Mouse (Mus musculus) left cerebral cortex, adult 18-20 months (tissue): ENCODE measurements around the gene Churc1. TPM values are rescaled to one million over a fixed set of nuclear protein-coding genes. Genes with fewer than 3 reads are reported as not detected.
"Not testable (repeated sequence)": the region's sequence is repeated elsewhere in the genome, so short reads cannot be mapped to it uniquely, and the experiment has no call there.

Source experiments
- DNase-seq, 2 experiments: peaks; one replicate each; pipeline ENCODE4 v3.0.0; 2021 to 2022; ENCODE audit warnings: low spot score in 2 of 2, mixed read lengths in 1 of 2
- total RNA-seq, 2 experiments: library from RNA; stranded (reverse); gene quantifications; 2 replicates each; pipeline ENCODE4 v1.2.3; 2021

Gene Churc1
- total RNA-seq, 2 experiments from 2014 or later, result 35.8 TPM

DNA sequence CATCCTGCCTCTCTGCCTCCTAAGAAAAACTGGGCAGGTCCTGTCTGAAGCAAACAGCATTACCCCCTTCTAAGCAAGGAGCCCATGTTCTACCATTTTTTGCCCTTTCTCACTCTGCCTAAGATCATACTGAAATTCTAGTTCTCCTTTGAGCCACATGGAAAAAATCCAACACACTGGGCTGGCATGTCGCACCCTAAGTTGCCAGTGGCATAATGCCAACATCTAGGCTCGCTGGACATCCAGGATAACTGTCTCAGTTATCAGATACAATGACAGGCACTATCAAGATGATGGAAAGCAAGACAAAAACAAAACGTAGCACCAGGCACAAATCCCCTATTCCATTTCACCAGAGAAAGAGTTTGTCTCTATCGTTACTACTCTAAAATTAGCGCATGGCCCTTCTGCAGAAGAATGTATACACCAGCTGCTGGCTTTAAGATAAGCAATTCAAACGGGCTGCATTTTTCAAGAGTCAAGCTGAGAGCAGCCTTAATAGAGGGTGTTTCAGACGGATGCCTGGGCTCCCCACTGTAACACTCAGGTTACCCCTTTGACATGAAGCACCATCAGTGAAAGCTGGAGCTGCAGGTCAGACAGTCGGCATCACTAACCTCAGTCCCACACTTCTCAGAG is 25.2 kb downstream of the Churc1 start:
- no peak for DNase-seq

DNA sequence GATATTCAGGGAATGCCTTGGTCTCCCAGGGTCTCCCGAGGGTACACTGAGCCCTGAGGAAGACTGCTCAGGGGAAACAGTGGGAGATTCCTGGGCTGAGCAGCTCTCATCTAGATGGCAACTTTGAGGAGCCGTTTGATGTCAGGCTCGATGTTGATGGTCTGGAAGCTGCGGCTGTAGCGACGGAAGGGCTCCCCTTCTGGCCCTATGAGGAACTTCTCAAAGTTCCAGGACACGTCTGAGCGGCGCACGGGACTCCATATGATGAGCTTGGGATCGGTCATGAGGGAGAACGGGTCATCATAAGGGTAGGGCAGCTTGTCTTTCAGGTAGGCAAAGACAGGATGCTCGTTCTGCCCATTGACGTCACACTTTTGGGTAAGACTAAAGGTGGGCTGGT is 27.2 kb downstream of the Churc1 start:
- not testable (repeated sequence) for DNase-seq

DNA sequence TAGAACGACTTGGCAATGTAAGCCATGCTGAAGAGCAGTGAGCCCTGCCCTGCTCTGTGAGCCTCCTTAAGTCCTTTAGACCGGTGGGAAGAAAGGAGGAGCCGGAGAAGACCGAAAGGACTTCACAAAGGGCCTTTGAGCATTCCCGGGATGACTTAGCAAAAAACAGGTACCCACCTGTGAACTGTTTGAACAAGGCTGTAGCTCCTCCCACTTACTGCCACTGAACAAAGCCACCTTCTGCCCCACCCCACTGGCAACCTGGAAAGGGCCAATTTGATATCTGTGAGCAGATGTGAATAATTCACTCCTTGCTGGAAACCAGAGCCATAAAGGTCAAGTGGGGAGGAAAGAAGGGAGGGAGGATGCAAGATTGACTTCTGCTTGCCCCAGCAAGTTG is 30.0 kb downstream of the Churc1 start, which contains the start of gene Gpx2:
Gene Gpx2 (minus strand): TSS at position 205 of the 400 bp plus-strand sequence.
- no peak for DNase-seq

DNA sequence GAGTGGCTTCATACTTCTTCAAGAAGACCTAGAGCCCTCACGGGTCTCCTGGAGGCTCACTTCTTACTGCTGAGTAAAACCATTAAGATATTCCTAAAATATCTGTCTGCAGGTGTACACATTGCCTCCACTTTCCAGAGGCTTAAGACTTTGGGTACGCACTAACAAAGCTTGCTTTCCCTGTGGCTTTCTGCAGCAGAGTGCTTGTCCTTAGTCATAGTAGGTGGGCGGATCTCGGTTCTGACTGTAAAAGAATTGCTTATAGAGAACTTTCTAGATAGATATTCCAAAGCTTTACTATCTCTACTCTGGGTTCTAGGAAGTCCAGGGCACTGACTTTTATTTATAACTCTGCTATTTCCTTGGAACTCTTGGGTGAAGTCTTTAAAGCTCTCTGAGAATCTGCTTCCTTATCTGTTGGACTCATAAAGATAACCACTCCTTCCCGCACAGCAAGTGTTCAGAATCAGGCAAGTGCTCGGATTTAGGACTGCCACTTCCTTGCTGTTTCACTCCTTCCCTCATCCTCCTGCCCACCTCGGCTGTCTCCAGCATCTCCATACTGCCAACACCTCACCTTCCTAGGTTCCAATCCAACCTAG is 31.7 kb downstream of the Churc1 start:
- DNase-seq, result no peak

GRCm38 (mm10) chr12:76798008-76798720 is 32.8 kb downstream of the Churc1 start:
- no peak for DNase-seq

- peak in 1 of 2 experiments; percentile 50 for DNase-seq
Measured at GRCm38 (mm10) chr12:76803028-76803427, 37.7 kb downstream of the Churc1 start.

DNA sequence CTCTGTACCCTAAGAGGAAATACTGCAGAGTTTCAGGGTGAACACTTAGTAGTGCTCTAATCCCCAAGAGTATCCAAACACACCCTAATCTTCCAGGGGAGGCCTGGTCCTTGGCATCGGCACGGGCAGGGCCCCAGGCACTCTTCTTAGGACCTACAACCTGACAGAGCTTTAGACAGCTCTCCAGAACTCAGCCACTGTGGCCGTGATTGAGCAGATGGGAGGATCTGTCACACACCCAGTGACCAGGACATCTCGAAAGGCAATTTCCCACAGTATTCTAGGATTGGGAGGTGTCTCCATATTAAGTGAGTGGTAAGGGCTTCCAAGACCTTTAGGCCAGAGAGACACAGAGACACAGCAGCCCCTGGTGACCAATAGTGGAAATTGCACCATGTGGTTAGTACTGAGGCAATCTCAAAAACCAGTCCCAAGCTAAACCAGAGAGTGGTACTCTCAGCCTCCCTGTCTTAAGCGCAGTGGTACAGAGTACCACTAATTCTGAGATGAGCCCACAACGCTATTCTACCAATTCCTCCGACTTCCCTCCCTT is 38.4 kb downstream of the Churc1 start:
- no peak for DNase-seq

GRCm38 (mm10) chr12:76805056-76805811 is 39.9 kb downstream of the Churc1 start:
- DNase-seq, result peak in 1 of 2 experiments; percentile 36

- peak; percentile 60 to 72 for DNase-seq
Measured at GRCm38 (mm10) chr12:76807796-76808195, 42.5 kb downstream of the Churc1 start.

- DNase-seq, result no peak
Measured at GRCm38 (mm10) chr12:76810491-76810890, 45.2 kb downstream of the Churc1 start.

DNA sequence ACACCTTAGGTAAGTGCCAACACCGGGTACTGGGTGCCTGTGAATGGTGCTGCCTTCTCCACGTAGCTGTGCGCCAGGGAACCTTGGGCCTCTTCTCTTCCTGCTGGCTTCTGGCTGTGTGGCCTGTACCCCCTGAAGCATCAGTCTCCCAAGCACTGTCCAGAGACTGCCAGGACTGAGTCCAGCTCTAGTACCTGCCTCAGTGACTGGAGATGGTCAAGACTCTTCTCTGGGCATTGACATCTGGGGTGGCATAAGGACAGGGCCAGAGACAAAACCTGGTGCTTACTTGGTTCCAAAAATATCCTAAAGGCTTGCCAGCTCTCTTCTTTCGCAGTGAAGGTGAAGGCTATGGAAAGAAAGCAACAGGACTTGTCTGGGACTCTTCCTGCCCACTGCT is 45.7 kb downstream of the Churc1 start:
- DNase-seq, result no peak

DNA sequence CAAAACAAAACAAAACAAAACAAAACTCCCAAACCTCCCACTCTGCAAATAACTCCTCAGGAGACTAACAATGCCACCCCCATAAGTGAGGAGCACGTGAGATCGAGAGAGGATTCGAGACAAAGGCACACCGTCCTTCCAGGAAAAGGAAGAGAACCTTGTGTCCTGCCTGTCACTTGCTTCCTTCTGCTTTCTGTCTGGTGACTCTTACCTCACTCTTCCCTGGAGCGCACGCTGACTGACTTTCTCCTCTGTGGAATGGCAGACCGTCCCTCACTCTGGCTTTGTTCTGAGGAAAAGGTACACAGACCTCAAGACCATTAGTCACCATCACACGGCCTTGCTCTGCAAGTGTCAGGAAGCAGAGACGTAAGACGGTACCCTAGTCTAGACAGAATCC is 48.2 kb downstream of the Churc1 start:
- no peak for DNase-seq

DNA sequence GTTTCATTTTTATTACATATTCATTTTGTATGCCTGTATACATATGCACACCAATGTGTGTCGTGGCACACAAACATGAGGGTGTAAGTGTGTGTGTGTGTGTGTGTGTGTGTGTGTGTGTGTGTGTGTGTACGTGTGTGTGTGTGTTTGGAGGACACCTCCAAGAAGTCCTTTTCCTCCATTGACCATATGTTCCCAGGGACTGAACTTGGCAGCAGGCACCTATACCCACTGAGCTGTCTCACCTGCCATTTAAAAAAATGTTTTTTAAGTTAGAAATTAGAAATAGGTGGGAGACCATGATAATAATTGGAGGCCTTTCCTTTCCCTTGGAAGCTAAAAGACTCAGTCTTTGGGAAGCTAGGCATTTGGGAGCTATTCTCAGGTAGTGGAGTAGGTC is 48.8 kb downstream of the Churc1 start:
- DNase-seq, result no peak

DNA sequence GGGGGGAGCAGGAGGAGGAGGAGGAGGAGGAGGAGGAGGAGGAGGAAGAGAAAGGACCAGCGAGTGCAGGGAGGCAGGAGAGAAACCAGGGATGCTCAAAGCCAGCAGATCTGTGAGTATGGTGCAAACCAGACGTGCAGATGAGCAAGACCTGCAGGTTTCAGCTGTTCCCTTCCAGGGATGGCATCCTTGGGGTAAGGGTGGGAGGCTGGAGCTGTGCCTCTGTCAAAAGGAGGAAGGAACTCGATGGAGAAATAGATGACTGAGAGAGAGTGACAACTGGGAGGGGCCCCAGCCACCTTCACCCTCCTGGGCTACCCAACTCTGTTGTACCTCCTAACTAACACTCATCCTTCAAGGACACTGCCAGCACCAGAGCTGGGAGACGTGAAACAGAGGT is 51.4 kb downstream of the Churc1 start:
- DNase-seq, result no peak

DNA sequence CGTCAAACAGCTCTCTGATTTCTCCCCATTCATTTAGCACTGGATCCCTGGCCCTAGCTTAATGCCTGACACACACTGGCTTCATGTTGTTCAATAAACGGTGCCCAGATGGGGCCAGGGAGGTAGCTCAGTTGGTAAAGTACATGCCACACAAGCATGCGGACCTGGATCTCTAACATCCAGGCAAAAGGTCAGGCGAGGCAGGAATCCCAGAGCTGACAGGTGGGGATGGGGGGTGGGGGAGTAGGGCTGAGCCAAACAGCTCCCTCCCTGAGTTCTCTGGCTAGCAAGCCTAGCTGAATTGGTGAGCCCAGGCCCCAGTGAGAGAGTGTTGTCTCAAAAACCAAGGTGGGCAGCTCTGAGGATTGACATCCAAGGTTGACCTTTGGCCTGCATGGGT is 51.8 kb downstream of the Churc1 start:
- DNase-seq, result no peak

- no peak for DNase-seq
Measured at GRCm38 (mm10) chr12:76818120-76818519, 52.8 kb downstream of the Churc1 start.

GRCm38 (mm10) chr12:76818908-76819307 is 53.6 kb downstream of the Churc1 start:
- DNase-seq, result peak; percentile 84 to 90

- DNase-seq, result no peak
Measured at GRCm38 (mm10) chr12:76819816-76820215, 54.5 kb downstream of the Churc1 start.

DNA sequence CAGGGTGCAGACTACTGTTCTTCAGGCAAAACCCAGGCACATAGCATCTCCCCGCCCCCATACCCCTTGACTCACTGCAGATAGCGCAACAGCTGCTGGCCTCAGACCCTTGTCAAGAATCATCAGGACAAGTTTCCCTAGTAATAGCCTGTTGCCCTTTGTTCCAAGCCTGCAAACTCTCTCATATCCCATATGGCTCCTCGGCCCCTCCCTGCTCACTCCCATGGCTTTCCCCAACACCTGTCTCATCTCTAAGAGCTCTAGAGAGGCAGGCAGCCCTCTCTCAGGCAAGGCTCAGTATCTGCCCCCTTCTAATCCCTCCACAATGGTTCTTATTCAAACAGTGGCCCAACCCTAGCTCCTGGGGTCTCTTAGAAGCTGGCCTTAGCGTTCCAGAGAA is 55.3 kb downstream of the Churc1 start:
- DNase-seq, result no peak

- DNase-seq, result peak; percentile 36 to 67
Measured at GRCm38 (mm10) chr12:76822002-76822650, 56.8 kb downstream of the Churc1 start.

GRCm38 (mm10) chr12:76822651-76823041 is 57.3 kb downstream of the Churc1 start, which contains the start of gene Rab15:
Gene Rab15, minus strand, starts transcription at chr12:76822908.
- no peak for DNase-seq
